Mouse (Mus musculus): ENCODE measurements around the gene Pla2g4a. TPM values are rescaled to one million over a fixed set of nuclear protein-coding genes. Genes with fewer than 3 reads are reported as not detected.

Gene Pla2g4a
- total and polyA plus RNA-seq, 2 experiments from 2014 or later: 0.98 to 1.0 TPM

- WGBS: 100% methylated on average over 1 of the region's 1 CpGs
- no peak overlapping the region for H3K4me3 ChIP-seq (ENCODE audit: low read depth, low read length)
- H3K27ac ChIP-seq (ENCODE audit: low read depth, low read length): no peak overlapping the region
- no peaks in the 10 kb centered on the region for H3K27me3 ChIP-seq (ENCODE audit: insufficient read depth, low read length)
- H3K9ac ChIP-seq: no peak overlapping the region
- 0 out of 2 replicates have a peak, but pooled peaks cover 2% of the 10 kb centered on the region for H3K9me3 ChIP-seq (ENCODE audit: low read length)
- ATAC-seq (no peak), DNase-seq (no peak)
- H3K36me3 ChIP-seq (ENCODE audit: insufficient read depth): no peaks in the 10 kb centered on the region
- H3K4me1 ChIP-seq (ENCODE audit: insufficient read depth): no peaks in the 10 kb centered on the region
- TF ChIP-seq CTCF (IDR thresholded peaks at IDR 0.05; ENCODE audit: low read depth): no peak
- no peak overlapping the region for H3K4me2 ChIP-seq (ENCODE audit: low read depth)
Observed at GRCm38 (mm10) chr1:149831100-149831499, 130.0 kb downstream of the Pla2g4a start.

GRCm38 (mm10) chr1:149813616-149814345 lies 147.3 kb downstream of the Pla2g4a start:
- no peak overlapping the region for H3K4me2 ChIP-seq (ENCODE audit: low read depth)
- ATAC-seq (no peak), DNase-seq (no peak)
- H3K27me3 ChIP-seq (ENCODE audit: insufficient read depth, low read length): no peaks in the 10 kb centered on the region
- no peak overlapping the region for H3K4me3 ChIP-seq (ENCODE audit: low read depth, low read length)
- no peak for TF ChIP-seq CTCF (IDR thresholded peaks at IDR 0.05; ENCODE audit: low read depth)
- no peak overlapping the region for H3K27ac ChIP-seq (ENCODE audit: low read depth, low read length)
- H3K9me3 ChIP-seq (ENCODE audit: low read length): no peaks in the 10 kb centered on the region
- no peaks in the 10 kb centered on the region for H3K36me3 ChIP-seq (ENCODE audit: insufficient read depth)
- WGBS: 89% methylated on average over 4 of the region's 4 CpGs
- H3K4me1 ChIP-seq (ENCODE audit: insufficient read depth): no peaks in the 10 kb centered on the region
- no peak overlapping the region for H3K9ac ChIP-seq

- no peak overlapping the region for H3K27ac ChIP-seq (ENCODE audit: low read depth, low read length)
- H3K4me3 ChIP-seq (ENCODE audit: low read depth, low read length): no peak overlapping the region
- 70% methylated on average over 1 of the region's 1 CpGs for WGBS
- peak; percentile 67 for TF ChIP-seq CTCF (IDR thresholded peaks at IDR 0.05; ENCODE audit: low read depth)
- no peaks in the 10 kb centered on the region for H3K4me1 ChIP-seq (ENCODE audit: insufficient read depth)
- H3K9me3 ChIP-seq (ENCODE audit: low read length): no peaks in the 10 kb centered on the region
- no peaks in the 10 kb centered on the region for H3K36me3 ChIP-seq (ENCODE audit: insufficient read depth)
- DNase-seq (peak; percentile 30), ATAC-seq (no peak)
- H3K9ac ChIP-seq: no peak overlapping the region
- H3K27me3 ChIP-seq (ENCODE audit: insufficient read depth, low read length): no peaks in the 10 kb centered on the region
- H3K4me2 ChIP-seq (ENCODE audit: low read depth): no peak overlapping the region
Observed at GRCm38 (mm10) chr1:149809527-149809926, 151.6 kb downstream of the Pla2g4a start.

Other genes with a start within 250 kb of the Pla2g4a start
- 0.23 and 0.24 TPM in 2 replicates for gene Ptgs2, start 138.7 kb upstream of the Pla2g4a start, total RNA-seq (2014; rRNA removed)
- gene Ptgs2, start 138.7 kb upstream of the Pla2g4a start, polyA plus RNA-seq (2015; fragmentation: Nextera tagmentation; extraction: Ambion mirVana): 0.08 and 0.21 TPM in 2 replicates